Mouse (Mus musculus): Measurements from ENCODE around the gene Kif14.

DNA sequence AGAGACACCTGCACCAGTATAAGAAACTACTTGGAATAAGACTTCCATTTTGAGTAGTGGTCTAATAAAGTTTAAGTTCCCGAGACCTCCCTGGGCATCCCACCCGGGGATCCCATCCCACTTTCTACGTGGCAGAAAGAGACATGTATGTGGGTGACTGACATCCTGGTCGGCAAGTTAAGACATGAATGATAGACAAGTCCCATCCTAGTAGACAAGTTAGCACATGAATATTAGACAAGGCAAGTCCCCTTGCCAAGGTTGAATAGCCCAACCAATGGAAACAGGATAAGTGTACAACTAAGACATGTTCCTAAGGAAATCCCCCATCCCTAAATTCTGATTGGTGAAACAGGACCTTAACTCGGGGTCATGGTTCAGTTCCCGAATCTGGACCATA, 16.6 kb upstream of the Kif14 start:
- TF ChIP-seq CTCF (IDR thresholded peaks at IDR 0.05; ENCODE audit: control insufficient read depth, insufficient read depth, insufficient replicate concordance, low read depth, low read length) (no peak), POLR2A (IDR thresholded peaks at IDR 0.05; ENCODE audit: control insufficient read depth, low read depth, low read length) (no peak)

Measured in testis, adult 2 months (tissue).